Mouse (Mus musculus) stomach, embryonic 15.5 days (tissue): ENCODE results near the gene Invs. TPM values are rescaled to one million over a fixed set of nuclear protein-coding genes. Genes with fewer than 3 reads are reported as not detected.

Source experiments
- ATAC-seq: fragments of 200-750 bp; cut with Nextera tagmentation; 2 replicates; pipeline ENCODE4 v1.8.0; 2017; ENCODE audit warnings: low read depth, moderate number of reproducible peaks, moderate TSS enrichment; ENCODE audit not compliant: insufficient read depth, low FRiP score
- H3K27ac ChIP-seq: fragments of 300-500 bp; sonication (generic); 2 replicates; pipeline ENCODE4 v1.5.1; 2015; ENCODE audit warnings: mild to moderate bottlenecking, inconsistent platforms
- H3K27me3 ChIP-seq: fragments of 300-500 bp; sonication (generic); replicated peaks from 2 replicates; pipeline ENCODE4 v1.6.1; 2015; ENCODE audit warnings: inconsistent platforms
- H3K36me3 ChIP-seq: fragments of 300-500 bp; sonication (generic); 2 replicates; pipeline ENCODE4 v1.6.1; 2015; ENCODE audit warnings: inconsistent platforms
- H3K4me1 ChIP-seq: fragments of 300-500 bp; sonication (generic); 2 replicates; pipeline ENCODE4 v1.6.1; 2015; ENCODE audit warnings: inconsistent platforms
- H3K4me2 ChIP-seq: fragments of 300-500 bp; sonication (generic); 2 replicates; pipeline ENCODE4 v1.6.1; 2015; ENCODE audit warnings: mild to moderate bottlenecking, inconsistent platforms
- H3K4me3 ChIP-seq: fragments of 300-500 bp; sonication (generic); replicated peaks from 2 replicates; pipeline ENCODE4 v1.5.1; 2015; ENCODE audit warnings: inconsistent platforms
- H3K9ac ChIP-seq: fragments of 300-500 bp; sonication (generic); 2 replicates; pipeline ENCODE4 v1.6.1; 2015; ENCODE audit warnings: inconsistent platforms
- H3K9me3 ChIP-seq: fragments of 300-500 bp; sonication (generic); 2 replicates; pipeline ENCODE4 v1.6.1; 2016; ENCODE audit warnings: inconsistent platforms
- WGBS: fragments of 180-500 bp; shearing (Covaris S2); methylation state at CpG from one replicate; pipeline ENCODE4 v1.1.7; 2015; 5-methylcytosine and 5-hydroxymethylcytosine counted together
- polyA plus RNA-seq: library from polyadenylated mRNA; unstranded; fragments of >200 nt; fragmentation: Nextera tagmentation; extraction: Ambion mirVana; gene quantifications from 2 replicates; pipeline ENCODE4 v1.2.1, GENCODE M21; 2015

Gene Invs
- polyA plus RNA-seq, 1 experiment from 2014 or later, result 9.5 TPM

GRCm38 (mm10) chr4:48472792-48473650, 193.5 kb downstream of the Invs start, which contains the start of gene Tex10:
Gene Tex10 (minus strand): TSS chr4:48473459.
- WGBS, result under 1% methylated on average over 88 of the region's 89 CpGs
- no peaks in the 10 kb centered on the region for H3K27me3 ChIP-seq

GRCm38 (mm10) chr4:48473651-48474011, 194.1 kb downstream of the Invs start:
- Histone ChIP-seq H3K36me3 (peaks cover 1% of the 10 kb centered on the region; the same call in 1 of the 2 replicates), H3K4me1 (peaks cover 10% of the 10 kb centered on the region), H3K9me3 (no peaks in the 10 kb centered on the region), H3K9ac (0 out of 2 replicates have a peak overlapping the region, but pooled peaks have one; percentile 79), H3K27me3 (no peaks in the 10 kb centered on the region), H3K4me2 (peak overlapping the region; percentile 62), H3K27ac (peak overlapping the region; percentile 84; the same call in 1 of the 2 replicates), H3K4me3 (peak overlapping the region; percentile 96)
- 78% methylated on average over 2 of the region's 2 CpGs for WGBS
- ATAC-seq, result no peak

More at GRCm38 (mm10) chr4:48472792-48473650, 193.5 kb downstream of the Invs start, which contains the start of gene Tex10:
- Histone ChIP-seq H3K36me3 (peaks cover 8% of the 10 kb centered on the region), H3K9me3 (no peaks in the 10 kb centered on the region), H3K4me3 (peak within 1 kb of the TSS; percentile 96), H3K27ac (peak within 1 kb of the TSS; percentile 84), H3K4me2 (peak within 1 kb of the TSS; percentile 62), H3K9ac (peak within 1 kb of the TSS; percentile 79), H3K4me1 (peaks cover 10% of the 10 kb centered on the region)
- ATAC-seq, result peak; percentile 90

- ATAC-seq, result no peak
- Histone ChIP-seq H3K9me3 (no peaks in the 10 kb centered on the region), H3K36me3 (no peaks in the 10 kb centered on the region), H3K4me2 (no peak overlapping the region), H3K4me1 (no peaks in the 10 kb centered on the region), H3K9ac (no peak overlapping the region), H3K4me3 (no peak overlapping the region), H3K27me3 (no peaks in the 10 kb centered on the region), H3K27ac (no peak overlapping the region)
- 28% methylated on average over 2 of the region's 2 CpGs for WGBS
These were observed 201.7 kb downstream of the Invs start for GRCm38 (mm10) chr4:48481287-48481686.

Other genes starting within 250 kb of the Invs start
- 0.10 and 0.21 TPM in 2 replicates for gene Nr4a3, start 234.6 kb upstream of the Invs start, polyA plus RNA-seq
- 28.8 and 29.6 TPM in 2 replicates for gene Stx17, start 154.8 kb upstream of the Invs start, polyA plus RNA-seq
- 104 and 116 TPM in 2 replicates for gene Erp44, start 202 bp upstream of the Invs start, polyA plus RNA-seq
- gene Tex10, start 193.7 kb downstream of the Invs start, polyA plus RNA-seq, result 44.1 and 53.1 TPM in 2 replicates